Mouse (Mus musculus) cerebellum, adult (tissue): ENCODE measurements at regions not wholly inside any gene's neighbourhood (a gene's known extent, or its start where the extent isn't known, plus 50 kb on each side); places are given as distances from the start of the nearest gene placed in this dataset.
"Not testable (repeated sequence)": the region's sequence is repeated elsewhere in the genome, so short reads cannot be mapped to it uniquely, and the experiment has no call there.

ENCODE experiments used
- ATAC-seq: cut with Nextera tagmentation; 2 replicates; pipeline ENCODE4 v1.9.2; 2017; ENCODE audit warnings: mild to moderate bottlenecking, moderate library complexity, mixed read lengths; ENCODE audit not compliant: insufficient number of reproducible peaks, low FRiP score, low TSS enrichment

GRCm38 (mm10) chr1:112486046-112486445 lies 621.3 kb upstream of the Dsel start:
- not testable (repeated sequence) for ATAC-seq

GRCm38 (mm10) chr1:112456047-112456446 lies 591.3 kb upstream of the Dsel start:
- peak; percentile 68; the same call in 1 of the 2 replicates for ATAC-seq

- no peak for ATAC-seq
Measured at GRCm38 (mm10) chr1:112452390-112452789, 587.7 kb upstream of the Dsel start.

- peak; percentile 67 for ATAC-seq
Measured at GRCm38 (mm10) chr1:112451622-112452021, 586.9 kb upstream of the Dsel start.

- peak; percentile 79; the same call in 1 of the 2 replicates for ATAC-seq
Measured at GRCm38 (mm10) chr1:112439109-112439508, 574.4 kb upstream of the Dsel start.

GRCm38 (mm10) chr1:112416350-112417083 lies 551.8 kb upstream of the Dsel start:
- ATAC-seq, result peak; percentile 94

GRCm38 (mm10) chr1:112388807-112389206 lies 524.1 kb upstream of the Dsel start:
- peak; percentile 77; the same call in 1 of the 2 replicates for ATAC-seq

GRCm38 (mm10) chr1:112384015-112384414 lies 519.3 kb upstream of the Dsel start:
- no peak for ATAC-seq

- ATAC-seq, result peak; percentile 57
Measured at GRCm38 (mm10) chr1:112379651-112380264, 515.0 kb upstream of the Dsel start.

GRCm38 (mm10) chr1:112378660-112379059 lies 513.9 kb upstream of the Dsel start:
- ATAC-seq, result peak; percentile 59; the same call in 1 of the 2 replicates

- no peak for ATAC-seq
Measured at GRCm38 (mm10) chr1:112355816-112356215, 491.1 kb upstream of the Dsel start.
